Mouse (Mus musculus): ENCODE results near the gene Tfap2d. TPM values are rescaled to one million over a fixed set of nuclear protein-coding genes. Genes with fewer than 3 reads are reported as not detected.

The Tfap2d gene
- total RNA-seq, 2 experiments from 2014 or later: 0.35 TPM; not detected in 1

- DNase-seq (ENCODE audit: low spot score in 2 of 2): no peak
Observed at GRCm38 (mm10) chr1:19210215-19211032, 107.6 kb downstream of the Tfap2d start.

DNA sequence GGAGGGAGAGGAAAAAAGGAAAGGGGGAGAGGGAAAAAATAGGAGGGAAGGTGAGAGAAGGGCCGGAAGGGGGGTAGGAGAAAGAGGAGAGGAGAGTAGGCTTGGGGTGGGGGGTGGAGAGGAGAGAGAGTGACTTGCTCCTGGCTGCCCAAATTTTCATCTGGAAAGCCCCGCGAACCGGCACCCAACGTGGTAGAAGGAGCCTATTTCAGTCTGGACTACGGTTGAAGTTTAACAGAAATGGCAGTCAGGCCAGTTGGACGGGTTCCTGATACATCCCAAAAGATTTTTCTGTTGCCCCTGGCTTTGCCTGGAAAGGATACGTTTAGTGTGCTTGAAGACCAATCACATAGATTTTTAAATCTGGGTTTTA lies 108.2 kb downstream of the Tfap2d start:
- DNase-seq (ENCODE audit: low spot score in 2 of 2): no peak

DNA sequence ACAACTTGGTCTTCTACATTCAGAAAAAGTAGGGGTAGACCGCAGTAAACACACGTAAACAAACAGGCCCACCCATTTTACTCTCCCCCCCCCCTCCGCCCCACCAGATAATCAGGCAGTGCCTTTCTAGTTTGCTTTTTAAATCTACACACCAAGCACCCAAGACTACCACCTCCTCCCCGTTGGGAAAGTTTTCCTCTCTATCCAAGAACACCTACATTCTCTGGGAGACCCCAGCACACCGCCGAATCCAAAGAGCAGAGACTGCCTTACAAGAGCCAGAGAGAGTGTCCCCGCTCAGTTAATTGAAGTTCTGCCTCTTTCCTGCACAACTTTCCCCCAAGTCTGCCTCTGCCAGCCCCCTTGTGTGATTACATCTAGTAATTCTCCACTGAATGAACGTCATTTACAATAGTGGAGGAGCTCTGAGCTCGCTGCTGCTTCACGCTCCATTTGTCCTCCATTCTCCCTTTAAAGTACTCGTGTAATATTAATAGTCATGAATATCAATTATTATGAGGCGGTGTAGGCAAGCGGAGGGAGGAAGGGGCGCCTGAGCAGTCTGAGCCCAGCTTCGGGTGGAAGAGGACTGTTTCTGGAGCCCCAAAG lies 108.8 kb downstream of the Tfap2d start:
- no peak for DNase-seq (ENCODE audit: low spot score in 2 of 2)

DNA sequence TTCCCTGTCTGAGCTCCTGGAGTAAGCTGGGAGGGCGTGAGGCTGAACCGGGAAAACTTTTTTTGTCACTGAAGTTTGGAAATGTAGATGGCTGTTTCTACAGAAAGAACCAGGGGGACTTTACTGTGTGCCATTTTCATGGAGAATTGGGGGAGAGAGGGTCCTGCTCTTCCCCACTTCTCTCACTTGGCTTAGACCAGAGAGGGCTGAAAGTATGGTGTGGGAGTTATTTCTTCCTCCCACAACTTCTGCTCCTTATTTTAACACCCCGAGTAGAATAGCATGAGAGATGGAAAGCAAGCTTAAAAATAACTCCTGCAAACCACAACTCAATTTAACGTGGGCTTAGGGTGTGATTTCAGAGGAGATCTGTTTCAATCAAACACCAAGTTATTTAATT lies 109.9 kb downstream of the Tfap2d start:
- DNase-seq (ENCODE audit: low spot score in 2 of 2): no peak

DNA sequence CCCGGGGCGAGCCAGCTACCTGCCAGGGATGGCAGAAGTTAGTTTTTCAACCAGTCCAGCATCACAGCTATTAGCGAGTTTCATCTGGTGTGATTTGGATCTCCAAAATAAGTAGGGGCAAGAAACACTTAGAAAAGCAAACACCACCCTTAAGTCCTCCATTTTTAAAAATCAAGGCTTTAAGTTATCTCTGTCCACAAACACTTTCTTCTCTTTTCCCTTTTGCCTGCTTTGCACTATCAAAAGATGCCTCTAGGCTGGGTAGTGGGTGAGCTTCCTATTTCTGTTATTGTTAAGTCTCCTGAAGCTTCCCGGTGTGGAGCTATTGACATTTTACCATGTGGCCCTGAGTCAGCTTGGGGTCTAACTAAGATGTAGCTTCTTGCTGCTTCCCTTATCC lies 110.3 kb downstream of the Tfap2d start:
- DNase-seq (ENCODE audit: low spot score in 2 of 2): no peak

- DNase-seq (ENCODE audit: low spot score in 2 of 2): no peak
Observed at GRCm38 (mm10) chr1:19213851-19214395, 111.1 kb downstream of the Tfap2d start.

Other genes starting within 250 kb of the Tfap2d start
- under 1 TPM; 0.12 to 0.48 TPM for gene Tfap2b, start 105.9 kb downstream of the Tfap2d start, total RNA-seq (2021)